Mouse (Mus musculus) embryonic fibroblast, embryonic 13.5 days (primary cell): ENCODE measurements at regions not wholly inside any gene's neighbourhood (a gene's known extent, or its start where the extent isn't known, plus 50 kb on each side); places are given as distances from the start of the nearest gene placed in this dataset.

ENCODE experiments used
- CTCF ChIP-seq: IDR thresholded peaks from 2 replicates; pipeline ENCODE4 v1.5.1; 2011; ENCODE audit warnings: mild to moderate bottlenecking, control low read depth, low read length, moderate library complexity, borderline replicate concordance; ENCODE audit not compliant: insufficient read depth
- POLR2A ChIP-seq: IDR thresholded peaks from 2 replicates; pipeline ENCODE4 v1.6.1; 2011; ENCODE audit warnings: low read depth, mild to moderate bottlenecking, control low read depth, low read length, moderate library complexity

GRCm38 (mm10) chr13:107239035-107239387 lies 217.1 kb upstream of the Kif2a start:
- TF ChIP-seq CTCF = no peak
- no peak for TF ChIP-seq POLR2A
